In the genomic region with DNA sequence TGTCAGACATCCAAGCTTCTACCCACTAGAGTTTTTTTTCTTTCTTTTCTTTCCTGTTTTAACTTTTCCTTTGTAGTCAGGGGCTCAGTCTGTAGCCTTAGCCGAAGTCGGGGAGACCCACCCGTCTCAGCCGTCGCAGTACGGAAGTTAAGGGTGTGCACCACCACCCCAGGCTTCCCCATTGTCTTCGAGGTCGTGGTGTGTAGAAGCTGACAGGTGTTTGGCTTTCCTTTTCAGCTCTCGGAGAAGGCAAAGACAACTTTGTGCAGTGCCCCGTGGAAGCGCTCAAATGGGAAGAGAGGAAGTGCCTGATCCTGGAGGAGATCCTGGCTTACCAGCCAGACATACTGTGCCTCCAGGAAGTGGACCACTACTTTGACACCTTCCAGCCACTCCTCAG, we compare ENCODE assay signal across 32 mouse cellular contexts. TPM values are rescaled to one million over a fixed set of nuclear protein-coding genes. Genes with fewer than 3 reads are reported as not detected.
DNase-seq lines count a peak whose midpoint lies in the region; ATAC-seq and TF ChIP-seq lines count a peak whose summit lies in the region.
"Had no signal": no experiment of that assay in that cellular context is flagged by ENCODE, and none has a peak within 500 bp of the region (broad histone marks: within the 10 kb centered on the region; RNA-seq: fewer than 3 reads in every experiment).

No protein-coding gene starts in this region.

- no peak overlapping the region for H3K9ac ChIP-seq in stomach, postnatal 0 days (ENCODE audit: low read length)
- no peak overlapping the region for H3K9ac ChIP-seq in hindbrain, embryonic 11.5 days (ENCODE audit: low read depth, low read length)
- H3K9ac ChIP-seq: embryonic facial prominence, embryonic 13.5 days; forebrain, embryonic 12.5 days; forebrain, embryonic 15.5 days; heart, embryonic 12.5 days; heart, embryonic 15.5 days; hindbrain, embryonic 12.5 days; hindbrain, embryonic 15.5 days had no signal

- no peaks in the 10 kb centered on the region for H3K9me3 ChIP-seq in heart, embryonic 10.5 days
- H3K9me3 ChIP-seq in stomach, postnatal 0 days (ENCODE audit: control insufficient read depth, low read length) = no peaks in the 10 kb centered on the region
- no peaks in the 10 kb centered on the region for H3K9me3 ChIP-seq in hindbrain, embryonic 11.5 days (ENCODE audit: control insufficient read depth, low read length)
- H3K9me3 ChIP-seq: embryonic facial prominence, embryonic 10.5 days; embryonic facial prominence, embryonic 13.5 days; forebrain, embryonic 12.5 days; forebrain, embryonic 15.5 days; G1E; heart, embryonic 12.5 days; heart, embryonic 15.5 days; hindbrain, embryonic 12.5 days; hindbrain, embryonic 15.5 days had no signal

- peaks cover 73% of the 10 kb centered on the region for H3K36me3 ChIP-seq in heart, embryonic 10.5 days
- H3K36me3 ChIP-seq in stomach, postnatal 0 days (ENCODE audit: control insufficient read depth, insufficient read depth, low read length) = peaks cover 15% of the 10 kb centered on the region; the same call in 1 of the 2 replicates
- H3K36me3 ChIP-seq in hindbrain, embryonic 11.5 days (ENCODE audit: control insufficient read depth, insufficient read depth, low read length) = no peaks in the 10 kb centered on the region; the same call in none of the 2 replicates

- H3K4me3 ChIP-seq in heart, embryonic 10.5 days = no peak overlapping the region
- no peak overlapping the region for H3K4me3 ChIP-seq in stomach, postnatal 0 days (ENCODE audit: low read depth, low read length)
- no peak overlapping the region for H3K4me3 ChIP-seq in hindbrain, embryonic 11.5 days (ENCODE audit: low read depth, low read length)
- H3K4me3 ChIP-seq: embryonic facial prominence, embryonic 10.5 days; embryonic facial prominence, embryonic 13.5 days; erythroblast, embryonic 14.5 days; forebrain, embryonic 12.5 days; forebrain, embryonic 15.5 days; heart, adult 2 months; heart, embryonic 12.5 days; heart, embryonic 15.5 days; hindbrain, embryonic 12.5 days; hindbrain, embryonic 15.5 days had no signal

- DNase-seq in heart, embryonic 10.5 days (ENCODE audit: low spot score) = peak; percentile 66
- no peak for DNase-seq in heart, adult 9 months (ENCODE audit: low spot score in 2 of 2)
- DNase-seq in R1 (ENCODE audit: low read depth, low spot score) = peak; percentile 67
- no peak for DNase-seq in stomach, postnatal 0 days (ENCODE audit: low spot score)
- DNase-seq in hindbrain, embryonic 11.5 days (ENCODE audit: low spot score) = no peak
- no peak for DNase-seq in testis, postnatal 10 days (ENCODE audit: low spot score)
- DNase-seq: adrenal gland, adult 8-10 months; adrenal gland, postnatal 25 days; B cell, adult 2 months; cerebellum, adult 11-12 months; cerebellum, adult 8-10 months; cerebellum, postnatal 10 days; cerebellum, postnatal 36 days; embryo, embryonic 11 days; gastrocnemius, postnatal 25 days; heart, postnatal 10 days; heart, postnatal 4 days had no signal

- peaks cover 6% of the 10 kb centered on the region; the same call in 1 of the 2 replicates for H3K4me1 ChIP-seq in heart, embryonic 10.5 days
- no peaks in the 10 kb centered on the region for H3K4me1 ChIP-seq in stomach, postnatal 0 days (replicated peaks; ENCODE audit: control insufficient read depth, insufficient read depth)
- no peaks in the 10 kb centered on the region for H3K4me1 ChIP-seq in hindbrain, embryonic 11.5 days (replicated peaks; ENCODE audit: control insufficient read depth, insufficient read depth, low read length)
- H3K4me1 ChIP-seq: embryonic facial prominence, embryonic 13.5 days; forebrain, embryonic 12.5 days; forebrain, embryonic 15.5 days; heart, embryonic 12.5 days; hindbrain, embryonic 12.5 days; hindbrain, embryonic 15.5 days had no signal

- peak; percentile 9; the same call in 1 of the 2 replicates for ATAC-seq in stomach, postnatal 0 days (ENCODE audit: low FRiP score, low TSS enrichment)
- ATAC-seq in hindbrain, embryonic 11.5 days (ENCODE audit: low FRiP score) = no peak
- ATAC-seq: activated CD4-positive, CD25-positive, alpha-beta regulatory T cell, adult 4 months; forebrain, embryonic 15.5 days; intestine, postnatal 0 days; Patski had no signal

- TF ChIP-seq EP300 in stomach, postnatal 0 days (optimal IDR thresholded peaks at IDR 0.05) = no peak

- H3K27ac ChIP-seq in heart, embryonic 10.5 days = no peak overlapping the region
- H3K27ac ChIP-seq in stomach, postnatal 0 days (replicated peaks) = no peak overlapping the region
- H3K27ac ChIP-seq in hindbrain, embryonic 11.5 days (ENCODE audit: low read depth, low read length) = no peak overlapping the region
- H3K27ac ChIP-seq: embryonic facial prominence, embryonic 10.5 days; embryonic facial prominence, embryonic 13.5 days; forebrain, embryonic 12.5 days; forebrain, embryonic 15.5 days; heart, adult 2 months; heart, embryonic 15.5 days; hindbrain, embryonic 12.5 days; hindbrain, embryonic 15.5 days had no signal

- WGBS in heart, embryonic 10.5 days = 85% methylated on average over 11 of the region's 11 CpGs
- 81% methylated on average over 11 of the region's 11 CpGs for WGBS in stomach, postnatal 0 days
- WGBS in hindbrain, embryonic 11.5 days = 89% methylated on average over 11 of the region's 11 CpGs

- no peak for TF ChIP-seq CTCF in stomach, postnatal 0 days (IDR thresholded peaks at IDR 0.05; ENCODE audit: low read depth)

- H3K4me2 ChIP-seq in stomach, postnatal 0 days (replicated peaks; ENCODE audit: low read depth) = no peak overlapping the region
- H3K4me2 ChIP-seq in hindbrain, embryonic 11.5 days (replicated peaks; ENCODE audit: low read depth, low read length) = no peak overlapping the region
- H3K4me2 ChIP-seq: embryonic facial prominence, embryonic 13.5 days; forebrain, embryonic 12.5 days; forebrain, embryonic 15.5 days; heart, embryonic 12.5 days; heart, embryonic 15.5 days; hindbrain, embryonic 12.5 days; hindbrain, embryonic 15.5 days had no signal

- no peaks in the 10 kb centered on the region for H3K27me3 ChIP-seq in heart, embryonic 10.5 days (ENCODE audit: insufficient read depth, poor library complexity, severe bottlenecking)
- no peaks in the 10 kb centered on the region for H3K27me3 ChIP-seq in stomach, postnatal 0 days (ENCODE audit: control insufficient read depth, insufficient read depth, low read length)
- no peaks in the 10 kb centered on the region for H3K27me3 ChIP-seq in hindbrain, embryonic 11.5 days (ENCODE audit: control insufficient read depth, insufficient read depth, low read length)
- H3K27me3 ChIP-seq: CH12.LX; embryonic facial prominence, embryonic 13.5 days; forebrain, embryonic 12.5 days; forebrain, embryonic 15.5 days; heart, embryonic 12.5 days; heart, embryonic 15.5 days; hindbrain, embryonic 12.5 days; hindbrain, embryonic 15.5 days; Patski had no signal

RNA-seq across cellular contexts. Expression of a gene that starts 25.2 kb away (rescaled TPM):
- 10.7 and 13.7 TPM in 2 replicates for polyA plus RNA-seq in heart, embryonic 10.5 days (2016; fragmentation: Nextera tagmentation; extraction: Ambion mirVana)
- polyA plus RNA-seq in stomach, postnatal 0 days (2015; fragmentation: Nextera tagmentation; extraction: Ambion mirVana) = 7.5 and 9.2 TPM in 2 replicates
- 12.7 and 15.0 TPM in 2 replicates for polyA plus RNA-seq in hindbrain, embryonic 11.5 days (2014; fragmentation: Nextera tagmentation; extraction: Ambion mirVana)

Comparison
In these comparisons a context has a peak if more than half of its experiments do, and no peak if none do; other contexts are left out.
1. DNase-seq: peak in heart, embryonic 10.5 days (single experiment) and R1 (single experiment); none in heart, adult 9 months (0 of 2), stomach, postnatal 0 days (single experiment), hindbrain, embryonic 11.5 days (single experiment) and testis, postnatal 10 days (single experiment).